Mouse (Mus musculus) limb, embryonic 14.5 days (tissue): Measurements from ENCODE around the gene Scyl2. TPM values are rescaled to one million over a fixed set of nuclear protein-coding genes. Genes with fewer than 3 reads are reported as not detected.

ENCODE experiments used
- ATAC-seq: fragments of 200-750 bp; cut with Nextera tagmentation; 2 replicates; pipeline ENCODE4 v1.8.0; 2017; ENCODE audit warnings: low read depth, moderate number of reproducible peaks, moderate TSS enrichment; ENCODE audit not compliant: low FRiP score
- DNase-seq: peaks from one replicate; pipeline ENCODE4 v3.0.0-alpha.2; 2015; ENCODE audit warnings: low spot score
- H3K27ac ChIP-seq: fragments of 300-500 bp; sonication (generic); replicated peaks from 2 replicates; pipeline ENCODE4 v1.5.1; 2014; ENCODE audit warnings: low read depth, mild to moderate bottlenecking, low read length, moderate library complexity, mixed read lengths
- H3K27me3 ChIP-seq: fragments of 300-500 bp; sonication (generic); 2 replicates; pipeline ENCODE4 v1.6.1; 2014; ENCODE audit warnings: low read length, mixed read lengths; ENCODE audit not compliant: control insufficient read depth, insufficient read depth
- H3K36me3 ChIP-seq: fragments of 300-500 bp; sonication (generic); 2 replicates; pipeline ENCODE4 v1.6.1; 2014; ENCODE audit warnings: mild to moderate bottlenecking, low read length, moderate library complexity, mixed read lengths; ENCODE audit not compliant: control insufficient read depth, insufficient read depth
- H3K4me1 ChIP-seq: fragments of 300-500 bp; sonication (generic); 2 replicates; pipeline ENCODE4 v1.6.1; 2014; ENCODE audit warnings: antibody characterized with exemption, low read length, mixed read lengths; ENCODE audit not compliant: control insufficient read depth, insufficient read depth
- H3K4me2 ChIP-seq: fragments of 300-500 bp; sonication (generic); replicated peaks from 2 replicates; pipeline ENCODE4 v1.6.1; 2014; ENCODE audit warnings: low read depth, mild to moderate bottlenecking, low read length, moderate library complexity; ENCODE audit not compliant: severe bottlenecking
- H3K4me3 ChIP-seq: fragments of 300-500 bp; sonication (generic); replicated peaks from 2 replicates; pipeline ENCODE4 v1.5.1; 2014; ENCODE audit warnings: low read length
- H3K9ac ChIP-seq: fragments of 300-500 bp; sonication (generic); 2 replicates; pipeline ENCODE4 v1.6.1; 2014; ENCODE audit warnings: mild to moderate bottlenecking, low read depth, low read length, moderate library complexity; ENCODE audit not compliant: severe bottlenecking
- H3K9me3 ChIP-seq: fragments of 300-500 bp; sonication (generic); 2 replicates; pipeline ENCODE4 v1.6.1; 2016; ENCODE audit warnings: low read length; ENCODE audit not compliant: control insufficient read depth
- POLR2A ChIP-seq: fragments of 200-500 bp; IDR thresholded peaks from 2 replicates; pipeline ENCODE4 v1.8.0; 2012; ENCODE audit warnings: inconsistent platforms, mild to moderate bottlenecking, moderate library complexity, borderline replicate concordance; ENCODE audit not compliant: insufficient read depth, insufficient read length; ENCODE audit errors: extremely low read depth
- WGBS: fragments of 180-500 bp; shearing (Covaris S2); extraction: QIAGEN DNeasy Blood & Tissue Kit; methylation state at CpG from one replicate; pipeline ENCODE4 v1.1.7; 2014; 5-methylcytosine and 5-hydroxymethylcytosine counted together
- polyA plus RNA-seq, 2 experiments: library from polyadenylated mRNA; depleted of rRNA in 1 of 2; stranded (reverse) in 1 of 2; unstranded in 1 of 2; fragments of >200 nt; fragmentation: Nextera tagmentation in 1 of 2; extraction: Ambion mirVana in 1 of 2; gene quantifications; 2 replicates each; pipeline versions ENCODE4 v1.2.1 to v1.2.3; 2012 to 2014

Gene Scyl2
- polyA plus RNA-seq, 2 experiments = 12.4 to 26.8 TPM

DNA sequence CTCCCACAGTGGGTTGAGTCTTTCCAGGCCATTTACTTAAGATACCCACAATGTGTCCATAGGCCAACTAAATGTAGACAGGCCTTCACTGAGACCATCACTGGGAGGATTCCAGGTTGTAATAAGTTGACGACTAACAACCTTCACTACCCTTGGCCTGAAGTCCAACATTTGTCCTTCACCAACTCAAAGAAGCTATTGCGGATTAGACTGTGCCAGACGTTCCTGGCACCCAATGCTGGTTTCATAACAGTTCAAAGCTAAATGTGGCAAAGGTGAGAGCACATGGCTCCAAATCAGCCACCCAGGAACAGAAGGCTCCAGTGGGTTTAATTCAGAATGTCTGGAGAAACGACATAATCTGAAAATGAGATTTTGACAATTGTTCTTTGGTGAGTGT lies 53.0 kb downstream of the Scyl2 start:
- WGBS = 86% methylated on average over 4 of the region's 4 CpGs

DNA sequence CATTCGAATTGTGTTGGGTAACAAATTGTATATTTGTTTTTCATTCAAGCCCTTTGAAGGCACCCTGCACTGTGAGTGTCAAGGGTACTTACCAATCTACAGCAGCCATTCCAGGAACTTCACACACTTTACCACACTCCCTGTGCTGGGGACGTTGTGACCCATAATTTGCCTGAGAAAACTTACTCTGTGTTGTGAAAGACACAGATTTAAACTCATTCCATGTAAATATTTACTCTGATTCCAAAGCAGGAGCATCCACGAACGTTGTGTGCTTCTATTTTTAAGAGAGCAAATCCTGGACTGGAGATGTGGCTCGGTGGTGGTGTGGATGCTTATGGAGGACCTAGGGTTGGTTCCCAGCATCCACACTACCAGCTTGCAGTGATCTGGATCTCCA lies 54.3 kb downstream of the Scyl2 start:
- 66% methylated on average over 5 of the region's 5 CpGs for WGBS
- no peak for TF ChIP-seq POLR2A
- no peak overlapping the region for H3K9ac ChIP-seq
- H3K36me3 ChIP-seq = no peaks in the 10 kb centered on the region; the same call in 1 of the 2 replicates
- no peak overlapping the region for H3K4me3 ChIP-seq
- H3K4me2 ChIP-seq = no peak overlapping the region
- no peak overlapping the region for H3K27ac ChIP-seq
- DNase-seq (no peak), ATAC-seq (no peak)
- H3K9me3 ChIP-seq = no peaks in the 10 kb centered on the region
- H3K27me3 ChIP-seq = no peaks in the 10 kb centered on the region
- peaks cover 2% of the 10 kb centered on the region; the same call in 1 of the 2 replicates for H3K4me1 ChIP-seq

More for the DNA sequence above, 53.0 kb downstream of the Scyl2 start:
- Histone ChIP-seq H3K4me2 (no peak overlapping the region), H3K9ac (no peak overlapping the region), H3K4me3 (no peak overlapping the region), H3K4me1 (peaks cover 2% of the 10 kb centered on the region; the same call in 1 of the 2 replicates), H3K36me3 (no peaks in the 10 kb centered on the region; the same call in 1 of the 2 replicates), H3K27me3 (no peaks in the 10 kb centered on the region), H3K9me3 (no peaks in the 10 kb centered on the region), H3K27ac (no peak overlapping the region)
- DNase-seq (no peak), ATAC-seq (no peak)
- no peak for TF ChIP-seq POLR2A

DNA sequence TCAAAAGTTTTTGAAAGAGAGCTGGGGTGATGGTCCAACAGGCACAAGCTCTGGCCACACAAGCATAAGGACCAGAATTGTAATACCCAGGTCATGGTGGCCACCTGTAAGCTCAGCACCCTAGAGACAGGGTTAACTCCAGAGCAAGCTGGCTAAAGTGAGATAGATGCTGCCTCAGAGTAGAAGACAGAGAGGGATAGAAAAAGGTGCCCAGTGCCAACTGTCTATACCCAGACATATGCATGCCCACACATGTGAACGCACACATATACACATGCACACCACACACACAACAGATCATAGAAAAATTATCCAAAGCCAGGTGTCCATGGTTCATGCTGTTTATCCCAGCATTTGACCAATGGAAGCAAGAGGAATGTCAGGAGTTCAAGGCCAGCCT lies 55.5 kb downstream of the Scyl2 start:
- Histone ChIP-seq H3K36me3 (no peaks in the 10 kb centered on the region; the same call in 1 of the 2 replicates), H3K4me2 (no peak overlapping the region), H3K27me3 (no peaks in the 10 kb centered on the region), H3K9ac (no peak overlapping the region), H3K9me3 (no peaks in the 10 kb centered on the region), H3K4me3 (no peak overlapping the region), H3K4me1 (peaks cover 1% of the 10 kb centered on the region; the same call in 1 of the 2 replicates), H3K27ac (no peak overlapping the region)
- ATAC-seq (no peak), DNase-seq (no peak)
- 84% methylated on average over 1 of the region's 1 CpGs for WGBS
- no peak for TF ChIP-seq POLR2A

DNA sequence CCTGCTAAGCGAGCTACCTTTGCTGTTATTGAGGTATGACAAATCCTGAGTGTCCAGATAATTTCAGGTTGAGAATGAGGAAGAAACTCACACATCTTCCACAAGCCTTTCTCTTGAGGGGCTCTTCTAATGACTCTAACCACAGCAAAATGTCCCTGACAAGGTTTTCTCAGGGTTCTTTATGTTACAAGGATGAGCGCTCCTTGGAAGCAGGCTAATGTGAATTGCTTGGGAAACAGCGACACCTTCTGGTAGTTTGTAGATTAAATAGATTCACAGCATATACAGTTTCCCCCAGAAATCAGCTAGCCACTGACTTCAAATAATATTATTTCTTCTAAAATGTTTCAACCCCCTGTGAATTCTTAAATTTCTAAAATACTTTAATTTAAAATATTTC lies 56.0 kb downstream of the Scyl2 start:
- DNase-seq = peak; percentile 85
- no peaks in the 10 kb centered on the region; the same call in 1 of the 2 replicates for H3K36me3 ChIP-seq
- no peak overlapping the region for H3K9ac ChIP-seq
- H3K9me3 ChIP-seq = no peaks in the 10 kb centered on the region
- 34% methylated on average over 3 of the region's 3 CpGs for WGBS
- peak; percentile 67; the same call in 1 of the 2 replicates for ATAC-seq
- no peak overlapping the region for H3K4me2 ChIP-seq
- no peak for TF ChIP-seq POLR2A
- no peaks in the 10 kb centered on the region for H3K27me3 ChIP-seq
- H3K27ac ChIP-seq = no peak overlapping the region
- H3K4me3 ChIP-seq = no peak overlapping the region
- H3K4me1 ChIP-seq = no peaks in the 10 kb centered on the region; the same call in 1 of the 2 replicates

DNA sequence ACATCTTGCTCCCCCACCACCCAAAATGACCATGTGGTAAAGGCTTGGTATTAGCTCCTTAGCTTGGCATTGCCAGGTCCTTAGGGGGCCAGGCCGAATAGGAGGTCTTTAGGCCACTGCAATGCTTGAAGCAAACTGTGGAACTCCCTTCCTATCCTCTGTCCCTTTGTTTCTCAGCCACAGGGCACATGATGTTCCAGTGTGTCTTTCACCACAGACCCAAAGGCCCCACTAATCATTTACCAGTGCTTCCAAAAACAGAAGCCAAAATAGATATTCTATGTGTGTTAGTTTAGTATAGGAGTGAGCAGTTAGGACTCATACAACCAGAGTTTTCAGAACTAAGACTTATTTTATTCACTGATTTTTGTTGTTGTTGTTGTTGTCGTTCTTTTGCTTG lies 59.4 kb downstream of the Scyl2 start:
- Histone ChIP-seq H3K4me2 (no peak overlapping the region), H3K4me3 (no peak overlapping the region), H3K27ac (no peak overlapping the region), H3K27me3 (no peaks in the 10 kb centered on the region), H3K9me3 (no peaks in the 10 kb centered on the region), H3K36me3 (no peaks in the 10 kb centered on the region), H3K9ac (no peak overlapping the region), H3K4me1 (no peaks in the 10 kb centered on the region)
- WGBS = 85% methylated on average over 2 of the region's 2 CpGs
- TF ChIP-seq POLR2A = no peak
- no peak for DNase-seq
- ATAC-seq = no peak

DNA sequence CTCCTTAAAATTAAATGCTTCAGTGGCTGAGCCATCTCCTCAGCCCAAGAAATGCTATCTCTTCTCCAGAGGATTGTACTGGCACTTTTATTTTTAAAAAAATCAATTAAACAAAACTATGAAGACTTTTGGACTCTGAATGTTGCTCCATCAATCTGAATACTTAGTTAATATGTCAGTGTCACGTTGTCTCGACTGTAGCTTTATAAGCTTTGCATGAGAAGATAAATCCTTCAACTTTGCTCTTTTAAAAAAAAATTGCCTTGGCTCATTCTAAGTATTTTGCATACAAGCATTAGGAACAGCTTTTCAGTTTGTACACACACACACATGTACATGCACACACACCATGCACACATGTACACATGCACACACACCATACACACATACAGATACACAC lies 61.9 kb downstream of the Scyl2 start:
- H3K4me3 ChIP-seq = no peak overlapping the region
- WGBS = 90% methylated on average over 2 of the region's 2 CpGs
- no peaks in the 10 kb centered on the region for H3K9me3 ChIP-seq
- H3K27me3 ChIP-seq = no peaks in the 10 kb centered on the region
- no peak for DNase-seq
- no peak overlapping the region for H3K27ac ChIP-seq
- peaks cover 2% of the 10 kb centered on the region; the same call in 1 of the 2 replicates for H3K4me1 ChIP-seq
- no peak for ATAC-seq
- no peak overlapping the region for H3K4me2 ChIP-seq
- TF ChIP-seq POLR2A = no peak
- H3K36me3 ChIP-seq = no peaks in the 10 kb centered on the region
- no peak overlapping the region for H3K9ac ChIP-seq
